Mouse (Mus musculus) layer of hippocampus, adult 11-12 months (tissue): Measurements from ENCODE around the gene Prkcsh.

Experiments used
- DNase-seq: peaks from one replicate; pipeline ENCODE4 v3.0.0; 2022; ENCODE audit warnings: low spot score

The Prkcsh gene

DNA sequence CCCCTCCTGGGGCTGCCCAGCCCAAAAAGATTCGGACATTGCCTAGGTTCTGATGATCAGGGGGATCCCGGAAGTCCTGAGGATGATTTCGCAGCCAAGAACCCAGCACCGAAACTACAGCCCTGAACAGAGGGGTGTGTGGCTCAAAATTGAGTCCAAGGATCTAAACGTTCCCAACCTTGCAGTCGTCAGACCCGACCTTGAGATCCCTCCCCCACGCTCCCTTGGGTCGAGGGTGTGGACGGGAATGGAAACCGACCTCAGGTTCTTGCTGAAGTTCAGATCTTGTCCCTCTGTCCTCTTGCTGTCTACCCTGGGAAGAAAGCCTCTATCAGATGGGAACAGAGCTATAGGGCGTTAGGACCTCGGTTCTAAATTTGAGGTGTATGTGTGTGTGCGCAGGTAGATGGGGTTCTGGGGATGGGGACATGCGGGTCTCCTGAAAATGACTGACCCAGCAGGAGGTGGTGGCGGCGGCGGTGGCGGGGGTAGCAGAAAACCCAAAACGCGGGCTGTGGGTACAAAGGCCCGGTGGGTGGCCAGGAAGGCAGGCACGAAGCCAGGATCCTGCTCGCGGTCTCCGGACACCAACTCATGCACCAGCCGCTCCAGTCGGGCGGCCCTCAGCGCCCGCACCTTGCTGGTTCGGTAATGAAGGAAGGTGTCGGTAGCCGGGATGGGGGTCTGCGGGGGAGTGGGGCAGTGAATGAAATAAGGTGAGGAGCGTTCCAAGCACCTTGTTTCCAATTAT, 14.8 kb upstream of the Prkcsh start:
- DNase-seq: no peak

DNA sequence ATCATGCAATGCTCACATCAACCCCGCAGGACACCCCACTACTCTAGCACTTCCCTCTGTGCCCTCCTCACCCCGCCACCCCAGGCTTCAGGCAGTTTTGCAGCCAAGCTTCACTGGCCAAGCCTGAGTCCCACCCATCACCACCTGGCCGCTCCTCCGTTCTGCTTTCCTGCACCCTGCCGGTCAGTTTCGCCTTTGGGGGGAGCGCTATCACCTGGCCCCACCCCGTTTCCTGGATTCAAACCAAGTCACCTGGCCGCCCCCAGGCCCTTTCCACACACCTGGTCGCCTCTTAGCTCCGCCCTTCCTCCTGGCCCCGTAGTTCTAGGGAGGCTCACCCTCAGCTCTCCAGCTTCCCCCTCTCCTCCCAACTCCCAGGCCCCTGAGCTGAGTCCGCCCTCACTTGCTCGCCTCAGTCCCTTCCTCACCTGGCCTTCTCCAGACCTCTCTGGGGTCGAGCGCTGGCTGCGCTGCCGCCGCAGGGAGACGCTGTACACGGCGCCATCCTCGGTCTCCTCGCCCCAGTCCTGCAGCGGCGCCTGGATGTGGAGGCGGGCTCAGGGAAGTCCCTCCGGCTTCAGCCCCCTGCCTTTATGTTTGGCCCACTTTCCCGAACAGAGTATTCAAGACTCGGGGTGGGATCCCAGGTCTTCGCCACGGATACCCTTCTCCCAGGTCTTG, 14.0 kb upstream of the Prkcsh start:
- no peak for DNase-seq

DNA sequence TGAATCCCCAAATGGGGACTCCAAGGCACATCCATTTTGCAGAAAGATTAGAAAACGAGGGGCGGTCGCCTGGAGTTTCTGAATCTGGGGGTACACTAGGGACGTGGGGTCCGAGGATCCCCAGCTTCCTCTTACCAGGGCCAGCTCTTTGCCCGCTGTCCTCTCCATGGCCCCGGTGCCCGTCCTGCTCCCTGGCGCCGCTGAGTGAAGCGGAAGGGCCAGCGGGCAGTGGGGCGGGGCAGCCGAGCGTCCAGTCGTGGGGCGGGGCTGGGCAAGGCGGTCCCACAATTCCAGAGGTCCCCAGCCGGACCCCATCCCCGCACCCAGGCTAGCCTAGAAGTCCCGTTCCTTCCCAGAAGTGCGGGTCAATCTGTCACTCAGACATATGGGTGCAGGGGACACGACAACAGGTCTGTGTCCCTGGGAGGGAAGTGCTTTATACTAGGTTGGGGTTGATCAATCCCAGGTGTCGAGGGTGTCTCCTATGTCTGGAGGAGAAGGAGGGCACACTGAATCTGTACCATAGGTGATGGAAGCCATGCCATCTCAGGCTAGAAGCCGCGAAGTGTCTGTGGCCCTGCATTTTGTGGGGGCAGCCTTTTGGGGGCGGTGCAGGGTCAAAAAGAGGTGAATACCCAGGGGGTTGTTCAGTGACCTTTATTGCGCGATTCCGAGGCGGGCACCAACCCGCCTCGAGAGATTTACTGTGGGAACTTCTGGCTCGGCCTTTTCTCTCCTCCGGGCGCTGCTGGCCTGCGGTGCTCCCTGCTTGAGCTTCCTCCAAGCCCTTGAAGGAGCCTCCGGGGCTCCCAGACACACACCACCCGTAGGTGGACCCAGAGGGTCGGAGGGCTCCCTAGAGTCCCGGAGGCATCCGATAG, 13.1 kb upstream of the Prkcsh start, which contains the start of gene Rgl3:
Gene Rgl3 (minus strand): TSS at position 217 of the 881 bp plus-strand sequence.
- no peak for DNase-seq

DNA sequence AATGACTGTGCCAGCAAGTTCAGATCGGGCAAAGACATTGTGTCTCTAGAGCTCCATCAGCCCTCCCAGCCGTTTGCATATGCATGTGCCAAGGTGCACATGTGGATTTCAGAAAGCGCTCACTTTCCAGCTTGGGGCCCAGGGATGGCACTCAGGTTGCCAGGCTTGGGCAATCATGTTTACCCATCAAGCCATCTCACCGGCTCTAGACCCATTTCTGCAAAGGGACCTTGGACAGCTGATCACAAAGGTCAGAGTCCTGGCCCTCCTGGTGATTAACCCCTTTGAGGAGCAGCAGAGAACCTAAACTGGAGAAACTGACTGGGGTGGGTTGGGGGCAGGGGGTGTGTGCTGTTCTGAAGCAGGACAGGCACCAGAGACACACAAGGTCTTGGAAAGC, 10.4 kb upstream of the Prkcsh start:
- DNase-seq: no peak

DNA sequence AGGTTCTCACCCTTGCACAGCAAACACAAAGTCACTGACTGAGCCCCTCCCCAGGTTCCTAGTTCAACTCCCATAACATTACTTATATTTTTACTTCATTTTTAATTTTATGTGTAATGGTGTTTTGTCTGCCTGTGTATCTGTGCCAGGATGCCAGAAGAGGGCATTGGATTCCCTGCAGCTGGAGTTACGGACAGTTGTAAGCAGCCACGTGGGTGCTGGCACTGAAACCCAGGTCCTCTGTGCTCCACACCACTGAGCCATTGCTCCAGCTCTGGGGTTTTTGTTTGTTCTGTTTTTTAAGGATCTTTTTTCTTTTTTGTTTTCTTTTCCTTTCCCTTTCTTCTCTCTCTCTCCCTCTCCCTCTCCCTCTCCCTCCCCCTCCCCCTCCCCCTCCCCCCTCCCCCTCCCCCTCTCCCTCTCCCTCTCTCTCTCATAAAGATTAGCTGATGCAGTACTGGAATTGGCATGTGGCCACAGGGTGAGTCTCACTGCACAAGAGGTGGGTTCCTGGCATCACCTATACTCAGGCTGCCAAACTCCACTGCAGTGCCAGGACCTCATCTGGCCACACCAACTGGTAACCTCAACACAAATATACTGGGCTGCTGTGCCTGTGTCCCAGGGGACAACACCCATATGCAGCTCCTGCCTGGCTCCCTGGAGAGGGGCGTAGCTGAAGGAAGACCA, 6.3 kb upstream of the Prkcsh start:
- no peak for DNase-seq

DNA sequence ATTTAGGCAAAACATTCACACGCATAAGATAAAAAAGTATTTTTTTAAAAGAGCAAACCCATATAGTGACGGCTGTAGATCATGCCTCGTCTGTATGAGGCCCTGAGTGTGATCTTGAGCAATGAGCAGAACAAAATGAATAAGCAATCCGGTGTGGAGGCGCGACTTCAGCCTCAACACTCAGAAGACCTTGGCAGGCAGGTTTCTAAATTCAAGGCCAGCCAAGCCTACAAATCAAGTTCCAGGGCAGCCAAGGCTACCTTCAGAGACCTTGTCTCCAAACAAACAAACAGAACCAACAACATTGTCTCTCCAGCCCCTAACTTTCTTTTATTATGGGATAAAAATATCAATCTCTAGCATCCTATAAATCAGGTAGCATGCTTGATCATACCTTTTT, 2.3 kb upstream of the Prkcsh start:
- DNase-seq: no peak

DNA sequence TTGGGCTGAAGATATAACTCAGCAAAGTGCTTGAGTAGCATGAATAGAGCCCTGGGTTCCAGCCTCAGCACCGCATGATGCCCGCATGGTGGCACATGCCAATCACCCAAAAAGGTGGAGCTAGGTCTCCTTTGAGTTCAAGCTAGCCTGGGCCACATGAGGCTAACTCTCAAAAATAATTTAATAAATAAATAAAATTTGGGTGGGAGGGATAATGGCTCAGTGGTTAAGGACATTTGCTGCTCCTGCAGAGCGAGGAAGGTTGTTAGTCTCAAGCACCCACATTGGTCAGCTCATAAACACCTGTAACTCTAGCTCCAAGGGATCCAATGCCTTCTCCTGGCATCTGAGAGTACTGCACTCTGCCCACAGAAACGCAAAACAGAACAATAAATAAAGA, 973 bp upstream of the Prkcsh start:
- no peak for DNase-seq

DNA sequence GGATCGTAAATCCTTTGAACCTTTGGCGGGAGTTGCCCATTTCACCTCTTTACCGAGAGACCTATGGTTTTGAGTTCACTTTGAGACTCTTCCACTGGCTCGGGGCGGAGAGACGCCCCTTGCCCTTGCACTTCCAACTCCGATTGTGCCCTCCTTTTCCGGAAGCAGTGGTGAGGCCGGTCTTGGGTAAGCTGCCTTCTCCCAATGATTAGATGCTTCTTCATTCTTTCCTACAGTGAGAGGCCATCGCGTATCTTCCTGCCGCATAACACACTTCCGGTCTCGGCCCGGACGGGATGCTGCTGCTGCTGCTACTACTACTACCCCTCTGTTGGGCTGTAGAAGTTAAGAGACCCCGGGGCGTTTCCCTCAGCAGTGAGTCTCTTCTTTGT, 553 bp downstream of the Prkcsh start:
- DNase-seq: peak; percentile 61

DNA sequence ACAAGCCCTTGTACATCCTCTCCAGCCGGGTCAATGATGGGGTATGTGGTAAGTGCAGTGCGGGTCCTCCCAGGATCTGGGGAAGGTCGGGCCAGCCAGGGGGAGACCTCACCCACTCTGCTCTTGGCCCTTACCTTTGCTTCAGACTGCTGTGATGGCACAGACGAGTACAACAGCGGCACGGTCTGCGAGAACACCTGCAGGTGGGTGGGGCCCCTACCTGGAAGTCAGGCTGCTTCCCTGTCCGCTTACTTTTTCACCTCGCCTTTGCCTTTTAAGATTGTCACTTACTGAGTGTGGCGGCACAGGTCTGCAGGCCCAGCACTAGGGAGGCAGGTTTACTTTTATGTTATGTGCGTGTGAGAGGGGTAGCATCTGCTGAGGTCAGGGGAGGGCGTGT, 1.9 kb downstream of the Prkcsh start:
- DNase-seq: no peak

DNA sequence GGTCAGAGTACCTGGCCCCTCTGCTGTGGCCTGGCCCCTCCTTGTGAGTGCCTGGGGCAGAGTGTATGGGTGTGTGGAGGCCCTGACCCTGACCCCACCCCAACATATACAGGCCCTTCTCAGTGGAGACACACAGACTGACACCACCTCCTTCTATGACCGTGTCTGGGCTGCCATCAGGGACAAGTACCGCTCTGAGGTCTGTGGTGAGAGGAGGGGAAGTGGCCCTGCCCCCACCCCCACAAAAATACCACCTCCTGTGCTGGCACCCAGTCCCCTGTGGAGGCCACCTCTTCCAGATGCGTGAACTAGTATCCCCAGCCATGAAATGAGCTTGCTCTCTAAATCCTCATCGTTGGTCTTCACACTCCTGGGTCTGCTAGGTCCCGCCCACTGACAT, 8.4 kb downstream of the Prkcsh start:
- DNase-seq: no peak

DNA sequence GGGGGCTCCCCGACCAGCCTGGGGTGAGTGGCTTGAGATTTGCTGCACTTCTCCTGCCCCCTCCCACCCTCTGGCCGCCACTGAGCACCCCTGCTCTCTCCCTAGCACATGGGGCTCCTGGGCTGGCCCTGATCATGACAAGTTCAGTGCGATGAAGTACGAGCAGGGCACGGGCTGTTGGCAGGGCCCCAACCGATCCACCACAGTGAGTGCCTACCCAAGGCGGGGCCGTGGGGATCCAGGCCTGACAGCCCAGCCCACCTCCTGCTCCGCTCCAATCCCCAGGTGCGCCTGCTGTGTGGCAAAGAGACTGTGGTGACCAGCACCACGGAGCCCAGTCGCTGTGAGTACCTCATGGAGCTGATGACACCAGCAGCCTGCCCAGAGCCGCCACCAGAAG, 10.1 kb downstream of the Prkcsh start:
- DNase-seq: no peak

DNA sequence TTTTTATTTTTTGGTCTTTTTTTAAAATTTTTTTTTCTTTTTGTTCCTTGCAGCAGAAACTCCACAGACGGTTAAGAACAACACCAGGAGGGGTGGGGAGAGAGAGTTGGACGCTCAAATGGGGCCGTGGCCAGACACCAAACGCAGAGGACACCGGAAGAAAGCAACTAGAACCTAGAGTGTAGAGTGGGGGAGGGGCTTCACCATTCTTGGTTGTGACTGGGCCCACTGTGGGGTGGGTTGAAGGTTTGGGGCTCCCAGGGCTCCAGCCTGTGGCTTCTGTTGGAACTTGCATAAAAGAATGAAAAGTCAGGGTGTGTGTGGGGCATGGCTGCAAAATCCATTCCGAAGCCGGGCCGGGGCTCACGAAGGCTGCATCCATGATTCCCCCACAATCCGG, 13.6 kb downstream of the Prkcsh start:
- no peak for DNase-seq

DNA sequence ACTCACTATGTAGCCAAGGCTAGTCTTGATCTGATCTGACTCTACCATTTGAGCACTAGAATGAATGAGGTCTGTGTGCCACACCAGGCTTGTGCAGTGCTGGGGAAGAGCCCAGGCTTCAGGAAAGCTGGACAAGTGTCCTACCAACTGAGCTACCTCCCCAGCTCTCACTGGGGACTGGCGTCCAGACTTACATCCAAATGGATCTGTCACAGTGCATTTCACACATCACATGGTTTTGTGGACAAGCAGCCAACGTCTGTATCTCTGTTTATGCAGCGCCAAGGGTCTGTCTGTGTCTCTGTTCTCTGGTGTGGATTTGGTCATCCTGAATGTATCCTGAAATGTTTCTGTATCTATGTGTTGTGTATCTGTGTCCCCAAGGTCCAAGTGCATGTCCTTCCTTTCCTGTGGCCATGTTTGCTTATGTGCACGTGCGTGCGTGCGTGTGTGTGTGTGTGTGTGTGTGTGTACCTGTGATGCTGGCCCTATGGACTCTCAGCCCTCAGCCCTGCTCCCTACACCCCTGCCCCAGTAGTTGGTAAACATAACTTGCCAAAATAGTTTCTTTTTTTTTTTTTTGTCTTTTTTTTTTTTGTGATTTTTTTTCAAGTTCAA, 14.7 kb downstream of the Prkcsh start:
- DNase-seq: no peak

DNA sequence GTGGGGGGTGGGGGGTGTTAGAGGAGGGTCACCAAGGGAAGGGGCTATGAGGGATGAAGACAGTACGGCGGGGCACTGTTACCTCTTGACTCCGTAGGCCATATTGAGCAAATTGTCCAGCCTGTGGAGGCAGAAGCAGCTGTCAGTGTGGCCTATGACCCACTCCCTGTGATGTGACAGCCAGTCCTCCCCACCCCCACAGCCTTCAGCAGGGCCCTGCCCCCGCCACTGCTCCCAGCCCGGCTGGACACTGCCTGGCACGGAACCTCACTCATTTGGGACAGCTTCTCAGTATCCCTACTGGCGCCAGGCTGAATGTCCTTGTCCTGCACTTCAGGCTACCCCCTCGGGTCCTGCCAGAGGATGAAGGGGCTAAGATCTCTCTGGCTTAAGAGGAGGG, 22.0 kb downstream of the Prkcsh start:
- peak; percentile 71 for DNase-seq

DNA sequence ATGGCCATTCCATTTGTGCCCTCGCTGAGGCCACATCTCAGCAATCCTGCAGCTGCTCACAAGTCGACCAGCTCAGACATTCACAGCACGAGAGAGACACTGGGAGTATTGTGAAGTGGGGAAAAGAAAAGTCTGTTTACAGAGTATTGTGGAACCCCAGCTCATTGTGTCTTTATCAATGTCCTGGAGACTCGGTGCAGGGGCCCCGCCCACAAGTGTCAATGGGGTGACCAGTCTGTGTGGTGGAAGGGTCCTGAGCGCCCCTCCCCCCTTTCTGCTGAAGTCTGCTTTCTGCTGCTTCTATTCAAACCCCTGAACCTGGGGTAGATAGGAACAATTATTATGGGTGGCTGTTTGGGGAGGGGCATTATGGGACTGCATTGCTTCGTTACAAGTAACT, 25.9 kb downstream of the Prkcsh start:
- no peak for DNase-seq

DNA sequence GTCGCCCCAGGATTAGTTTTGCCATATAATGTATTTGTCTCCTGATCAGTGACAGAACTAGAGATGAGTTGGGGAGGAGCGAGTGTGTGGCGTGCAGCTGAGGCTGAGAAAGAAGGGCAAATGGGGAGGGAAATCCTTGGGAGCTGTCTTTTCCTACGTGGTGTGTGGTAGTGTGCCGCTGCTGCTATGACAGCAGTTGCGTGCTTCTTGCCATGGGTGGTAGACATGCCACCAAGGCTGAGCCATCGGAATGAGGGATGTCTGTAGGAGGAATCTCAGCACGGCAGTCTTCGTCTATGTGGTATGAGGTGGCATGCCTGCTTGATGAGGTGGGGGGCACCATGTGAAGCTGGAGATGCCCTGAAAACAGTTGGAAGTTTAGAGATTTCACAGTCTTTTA, 27.8 kb downstream of the Prkcsh start:
- DNase-seq: no peak

DNA sequence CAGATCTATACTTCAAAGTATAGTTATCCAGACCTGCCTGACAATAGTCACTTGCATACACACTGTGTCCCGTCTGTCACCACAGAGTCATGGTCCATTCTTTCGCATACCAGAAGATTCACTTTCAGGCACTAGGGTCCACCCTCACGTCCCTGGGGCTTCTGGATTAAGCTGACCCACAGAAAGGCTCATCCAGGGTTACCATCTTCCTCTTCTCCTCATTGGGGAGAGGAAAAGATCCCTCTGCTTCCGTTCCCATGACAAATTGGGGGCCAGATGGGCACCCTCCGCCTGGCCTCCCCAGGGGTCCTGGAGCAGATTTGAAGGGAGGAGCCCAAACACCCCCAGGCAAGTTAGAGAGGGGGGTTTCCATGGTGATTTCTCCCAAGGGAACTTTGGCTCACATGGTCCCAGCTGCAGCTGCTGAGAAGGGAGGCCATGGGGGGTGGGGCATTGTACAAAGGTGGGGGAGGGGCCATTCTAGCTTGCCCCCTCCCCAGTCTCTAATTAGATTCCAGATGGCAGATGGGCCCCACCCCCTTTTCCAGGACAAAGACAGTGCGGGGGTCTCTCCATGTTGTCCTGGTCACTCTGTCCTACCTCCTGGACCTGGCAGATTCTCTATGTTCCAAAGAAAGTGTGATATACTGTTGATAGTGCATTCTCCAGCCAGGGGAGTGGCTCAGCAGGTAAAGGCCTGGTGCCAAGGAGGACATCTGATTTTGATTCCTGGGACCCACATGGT, 32.9 kb downstream of the Prkcsh start:
- DNase-seq: no peak

DNA sequence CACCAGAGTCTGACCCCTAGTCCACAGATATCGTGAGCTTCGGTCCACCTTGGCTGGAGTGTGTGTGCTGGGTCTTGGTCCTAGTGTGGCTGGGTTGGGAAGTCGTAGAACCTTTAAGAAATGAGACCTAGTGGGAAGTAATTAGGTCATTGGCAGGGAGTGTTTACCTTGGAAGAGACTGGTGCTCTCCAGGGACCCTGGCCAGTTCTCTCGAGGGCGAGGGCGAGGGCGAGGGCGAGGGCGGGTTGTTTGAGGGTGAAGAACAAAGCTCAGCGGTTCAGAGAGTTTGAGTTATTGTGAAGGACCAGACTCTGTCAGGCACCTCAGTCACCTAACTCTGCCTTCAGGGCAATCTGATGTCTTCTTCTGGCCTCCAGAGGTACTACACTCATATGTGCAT, 35.2 kb downstream of the Prkcsh start:
- DNase-seq: no peak

DNA sequence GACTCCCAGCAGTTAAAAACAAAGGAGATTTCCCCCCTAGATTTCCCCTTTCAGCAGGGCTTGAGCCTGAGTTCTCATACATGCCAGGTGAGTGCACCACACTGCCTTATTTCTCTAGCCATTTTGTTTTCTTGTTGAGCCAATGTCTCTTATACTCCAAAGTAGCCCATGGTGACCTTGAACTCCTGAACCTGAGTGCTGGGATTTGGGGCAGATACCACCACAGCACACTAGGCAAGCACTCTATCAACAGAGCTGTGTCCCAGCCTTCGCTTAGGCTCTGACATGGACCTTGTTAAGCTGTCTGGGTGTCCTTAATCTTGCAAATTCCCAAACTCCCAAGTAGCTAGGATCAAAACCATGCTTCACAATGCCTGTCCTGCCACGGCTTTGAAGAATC, 39.2 kb downstream of the Prkcsh start:
- no peak for DNase-seq

DNA sequence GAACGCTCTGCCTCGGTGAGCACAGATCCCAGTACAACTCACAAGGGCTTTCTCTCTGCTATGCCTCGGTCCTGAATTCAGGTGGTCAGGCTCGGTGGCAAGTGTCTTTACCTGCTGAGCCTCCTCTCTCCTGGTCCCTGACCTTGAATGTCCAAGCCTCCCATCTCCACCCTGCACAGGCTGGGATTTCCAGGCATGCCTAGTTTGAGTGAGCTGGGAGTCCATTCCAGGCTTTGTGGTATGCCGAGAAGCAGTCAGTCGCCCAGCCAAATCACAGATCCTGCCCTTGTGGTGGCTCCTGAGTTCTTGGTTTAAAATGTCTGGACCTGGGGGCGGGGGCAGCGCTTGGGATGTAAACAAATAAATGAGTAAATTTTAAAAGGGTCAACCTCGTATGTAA, 44.7 kb downstream of the Prkcsh start:
- no peak for DNase-seq

DNA sequence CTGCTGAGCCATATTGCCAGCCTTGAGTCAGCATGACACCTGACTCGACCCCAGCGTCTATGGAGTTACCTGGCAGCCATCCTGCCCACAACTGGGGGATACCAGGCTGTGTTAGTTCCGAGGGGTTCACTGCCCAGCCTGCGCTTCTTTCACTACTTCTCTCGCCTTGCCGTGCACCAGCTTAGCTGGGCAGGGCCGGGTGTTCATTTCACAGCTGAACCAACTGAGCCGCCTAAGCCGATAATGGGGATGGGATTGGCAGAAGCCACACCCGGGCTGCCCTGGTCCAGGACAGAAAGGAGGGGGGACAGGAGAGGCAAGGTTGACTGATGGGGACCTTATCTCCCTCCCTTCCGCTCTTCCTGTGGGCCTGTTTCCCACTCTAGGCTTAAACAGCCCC, 46.7 kb downstream of the Prkcsh start:
- no peak for DNase-seq
